Mouse (Mus musculus) mouse embryonic stem cell (cell line): ENCODE measurements around the gene Gm37240.

ENCODE experiments used
- in situ Hi-C, 2 experiments: fragments of 300-500 bp; cut with MboI; formaldehyde crosslinking; loops; 1 replicate in 1 of 2; 3 replicates in 1 of 2; pipeline ENCODE4 v1.14.3; 2019 to 2020; ENCODE audit warnings: low sequenced_read_pairs in 2 of 2, low pct_unique_long_range_greater_than_20kb in 1 of 2, mixed read lengths in 1 of 2; ENCODE audit not compliant: unreplicated experiment in 1 of 2

Gene Gm37240

DNA sequence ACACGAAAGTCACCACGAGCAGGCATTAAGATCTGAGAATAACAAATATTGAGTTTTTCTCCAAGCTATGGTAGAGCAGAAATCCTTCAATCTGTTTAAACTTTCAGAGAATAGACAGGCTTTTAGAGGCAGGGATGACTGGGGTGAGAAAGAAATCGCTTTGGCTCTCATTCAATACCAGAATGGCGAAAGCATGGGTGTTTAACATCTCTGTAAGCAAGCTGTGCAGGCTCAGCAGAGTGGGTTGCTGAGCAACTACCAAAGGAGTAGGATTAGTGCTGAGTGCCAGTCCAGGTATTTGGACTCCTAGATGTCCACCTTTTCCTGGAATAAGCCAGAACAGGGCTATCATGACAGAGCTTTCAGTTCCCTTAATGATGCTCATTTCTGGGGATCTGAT is 753.8 kb downstream of the Gm37240 start:
- in situ Hi-C loops = no loop called here

DNA sequence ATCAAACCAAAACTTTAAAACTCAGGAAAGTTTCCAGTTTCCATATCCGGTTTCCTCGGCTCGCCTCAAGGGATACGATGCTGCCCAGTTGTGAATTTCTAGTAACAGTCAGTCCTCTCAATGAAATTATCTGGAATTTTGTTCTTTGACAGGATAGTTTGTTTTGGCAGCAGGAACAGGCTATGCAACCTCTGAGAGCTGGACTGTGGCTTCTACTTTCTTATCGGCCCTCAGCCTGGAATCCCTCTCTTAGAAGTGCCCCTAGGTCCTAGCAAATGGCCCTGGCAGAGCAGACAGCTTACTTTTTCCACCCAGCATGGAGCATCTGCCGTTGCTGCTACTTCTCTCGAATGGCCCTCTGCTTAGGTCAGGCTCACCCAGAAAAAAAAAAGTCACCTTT is 755.4 kb downstream of the Gm37240 start:
- in situ Hi-C loops = no loop called here

DNA sequence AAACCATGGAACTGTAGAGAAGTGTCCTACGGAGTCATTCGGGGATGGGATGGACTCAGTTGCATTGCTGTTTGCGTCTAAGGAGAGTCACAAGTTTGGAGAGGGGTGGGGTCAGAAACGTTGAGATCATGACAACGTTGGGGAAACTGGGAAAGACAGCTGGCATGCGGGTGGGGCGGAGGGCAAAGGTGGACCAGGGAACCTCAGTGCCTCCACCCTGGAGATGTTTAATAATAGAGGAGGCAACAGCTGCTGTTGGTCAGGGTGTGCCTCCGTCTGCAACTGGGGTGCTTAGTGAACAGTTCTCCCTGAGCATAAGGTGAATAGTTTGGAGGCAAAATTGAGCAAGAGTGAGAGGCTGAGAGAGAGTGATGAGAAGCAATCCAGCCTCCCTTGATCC is 758.8 kb downstream of the Gm37240 start:
- in situ Hi-C loops = no loop called here

DNA sequence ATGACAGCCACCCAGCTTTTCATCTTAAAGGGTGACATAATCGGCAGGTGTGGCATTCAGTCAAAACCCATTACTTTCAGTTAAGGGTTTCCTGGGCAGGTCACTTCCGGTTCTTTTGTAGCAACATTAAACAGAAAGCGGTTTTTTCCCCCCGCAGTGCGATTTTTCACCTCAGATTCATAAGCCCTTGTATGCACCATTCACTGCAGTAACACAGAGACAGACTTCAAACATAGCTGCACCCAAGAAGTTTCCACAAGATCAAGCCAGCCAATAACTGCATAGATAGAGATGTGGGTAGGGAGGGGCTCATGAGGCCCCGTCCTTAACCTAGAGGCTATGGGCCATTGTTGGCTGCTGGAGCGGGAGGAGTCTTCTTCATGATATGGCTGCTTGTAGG is 760.3 kb downstream of the Gm37240 start:
- in situ Hi-C loops = no loop called here

DNA sequence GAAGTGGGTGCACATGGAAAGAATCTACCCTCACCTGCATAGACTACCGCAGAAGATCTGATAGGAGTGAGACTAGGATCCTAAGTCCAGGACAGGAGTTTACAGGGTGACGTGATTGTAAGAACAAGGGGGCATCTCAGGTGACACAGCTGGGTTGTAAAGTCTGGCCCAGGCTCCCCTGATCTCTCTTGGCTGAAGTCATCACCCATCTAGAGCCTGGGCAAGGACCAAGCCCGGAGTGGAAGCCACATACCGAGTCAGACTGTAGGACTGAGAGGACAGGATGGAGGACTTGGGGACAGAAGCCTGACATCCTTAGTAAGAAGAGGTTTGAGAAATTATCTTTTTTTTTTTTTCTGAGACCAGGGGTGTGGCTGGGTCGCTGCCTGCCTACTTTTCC is 761.8 kb downstream of the Gm37240 start:
- in situ Hi-C loops = no loop called here

DNA sequence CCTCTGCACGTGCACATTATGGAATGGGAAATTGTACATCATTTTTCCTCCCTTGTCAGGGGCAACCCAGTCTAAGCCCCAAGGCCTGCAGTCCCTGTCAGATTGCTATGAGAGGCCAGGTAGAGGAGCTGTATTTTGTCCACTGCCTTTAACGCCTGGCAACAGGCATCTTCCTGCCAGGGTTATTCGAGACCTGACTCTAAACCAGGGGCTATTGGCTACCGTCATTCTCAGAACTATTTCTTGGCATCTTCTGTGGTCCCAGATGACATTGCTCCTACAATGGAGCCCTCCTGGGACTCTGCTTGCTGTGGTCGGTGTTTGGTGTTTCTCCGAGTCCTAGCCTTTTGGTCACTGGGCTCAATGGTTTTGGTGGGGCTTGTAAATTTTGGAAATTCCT is 762.4 kb downstream of the Gm37240 start:
- in situ Hi-C loops = no loop called here

DNA sequence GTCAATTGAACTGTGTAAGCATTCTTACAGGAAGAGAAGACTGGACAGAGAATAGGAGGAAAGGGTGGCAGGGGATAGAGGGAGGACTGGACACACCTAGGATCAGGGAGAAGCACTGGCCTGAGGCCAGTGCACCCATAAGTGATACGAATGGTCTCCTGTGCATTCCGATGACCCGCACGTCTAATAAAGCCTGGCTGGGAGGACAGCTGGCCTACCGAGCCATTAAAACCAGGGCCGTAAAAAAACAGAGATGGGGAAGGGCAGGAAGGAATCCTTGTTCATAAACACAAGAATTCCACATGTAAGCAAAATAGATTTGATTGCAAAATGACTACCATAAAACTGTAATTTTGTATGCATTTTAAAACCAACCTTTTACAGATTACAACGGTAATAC is 762.9 kb downstream of the Gm37240 start:
- in situ Hi-C loops = no loop called here

DNA sequence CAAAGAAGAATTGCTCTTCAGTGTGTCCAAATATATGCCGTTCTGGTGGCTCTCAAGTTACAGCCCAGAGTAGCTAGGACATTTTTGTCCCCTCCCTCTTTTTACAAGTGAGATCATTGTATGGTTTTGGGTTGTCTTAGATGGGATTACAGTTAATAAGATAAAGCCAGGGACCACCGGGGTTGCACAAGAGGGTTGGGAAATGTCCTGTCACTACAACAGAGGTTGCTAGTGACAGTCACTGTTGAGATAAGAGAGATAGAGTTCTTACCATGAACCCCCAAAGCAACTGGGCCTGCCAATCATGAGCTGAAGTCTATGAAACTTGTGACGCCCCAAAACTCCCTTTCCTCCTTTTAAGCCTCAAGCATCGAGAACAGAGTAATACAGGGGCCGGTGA is 769.6 kb downstream of the Gm37240 start:
- in situ Hi-C loops = no loop called here

DNA sequence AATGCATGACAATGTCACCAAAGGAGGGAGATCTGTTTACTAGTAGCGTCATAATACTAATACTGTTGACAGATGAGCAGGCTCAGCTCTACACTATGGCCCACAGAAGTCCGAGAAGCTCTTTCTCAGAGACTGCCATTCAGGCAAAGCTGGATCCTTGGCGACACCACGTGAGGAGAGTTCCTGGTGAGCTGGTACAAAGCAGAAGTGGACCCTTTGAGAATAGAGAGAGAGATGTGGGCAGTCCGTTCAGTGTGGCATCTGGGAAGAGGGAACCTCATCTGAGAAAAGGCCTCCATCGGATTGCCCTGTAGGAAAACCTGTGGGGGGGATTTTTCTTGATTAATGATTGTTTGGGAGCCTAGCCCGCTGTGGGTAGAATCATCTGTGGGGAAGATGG is 770.3 kb downstream of the Gm37240 start:
- in situ Hi-C loops = no loop called here

DNA sequence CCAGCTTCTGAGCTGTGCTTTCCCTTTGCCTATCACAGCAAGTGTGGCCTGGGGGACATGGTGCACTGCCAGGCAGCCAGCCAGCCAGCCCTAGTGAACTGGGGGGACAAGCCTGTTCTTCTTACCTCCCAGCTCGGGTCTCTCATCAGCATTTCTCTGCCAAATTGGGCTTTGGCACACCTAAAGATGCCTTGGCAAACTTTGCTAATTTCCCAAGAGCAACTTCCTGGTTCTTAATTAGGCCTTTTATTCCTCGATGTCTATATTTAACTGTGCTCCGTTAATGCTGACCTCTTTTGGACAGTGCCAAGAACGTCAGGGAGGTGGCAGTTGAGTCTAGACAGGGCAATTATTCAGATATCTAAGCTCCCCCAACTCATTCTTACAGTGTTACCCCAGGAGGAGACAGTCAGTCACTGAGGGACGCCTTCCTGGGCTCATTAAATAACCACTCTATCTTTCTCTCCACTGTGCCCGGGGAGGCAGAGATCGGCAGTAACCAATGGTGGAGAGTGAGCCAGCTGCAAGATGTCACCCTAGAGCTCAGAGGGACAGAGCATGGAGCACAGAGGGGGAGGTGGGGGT is 771.3 kb downstream of the Gm37240 start:
- in situ Hi-C loops = no loop called here

DNA sequence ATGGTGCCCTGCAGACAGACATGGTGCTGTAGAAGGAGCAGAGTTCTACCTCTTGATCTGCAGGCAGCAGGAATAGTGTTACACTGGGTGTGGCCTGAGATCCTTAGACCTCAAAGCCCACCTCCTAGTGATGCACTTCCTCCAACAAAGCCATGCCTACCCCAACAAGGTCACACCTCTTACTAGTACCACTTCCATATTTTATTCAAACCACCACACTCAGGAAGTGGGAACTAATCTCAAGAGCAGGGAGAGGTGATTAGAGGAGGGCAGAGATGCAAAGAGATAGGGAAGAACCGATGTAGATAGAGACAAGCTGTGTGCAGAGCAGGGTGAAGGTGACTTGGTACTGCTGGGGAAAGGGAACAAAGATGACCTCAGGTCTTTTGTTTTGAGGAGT is 773.8 kb downstream of the Gm37240 start:
- in situ Hi-C loops = no loop called here

DNA sequence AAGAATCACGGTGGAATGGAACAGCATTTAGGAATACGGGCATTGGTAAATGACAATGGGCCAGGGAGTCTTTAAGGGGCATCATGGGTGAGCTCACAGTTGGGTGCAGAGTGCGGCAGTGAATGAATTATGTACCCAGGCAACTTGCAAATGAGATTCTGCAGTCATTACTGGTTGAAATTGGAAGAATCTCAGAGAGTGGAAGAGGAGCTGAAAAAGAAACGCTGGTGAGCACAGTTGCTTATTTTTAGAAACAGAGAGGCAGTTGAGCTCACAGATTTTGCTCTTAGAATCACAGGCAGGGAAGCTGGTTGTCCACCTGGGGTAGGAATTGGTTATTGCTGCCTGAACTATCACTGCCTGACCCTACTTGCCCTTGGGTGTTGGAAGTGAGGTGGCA is 776.6 kb downstream of the Gm37240 start:
- in situ Hi-C loops = no loop called here

DNA sequence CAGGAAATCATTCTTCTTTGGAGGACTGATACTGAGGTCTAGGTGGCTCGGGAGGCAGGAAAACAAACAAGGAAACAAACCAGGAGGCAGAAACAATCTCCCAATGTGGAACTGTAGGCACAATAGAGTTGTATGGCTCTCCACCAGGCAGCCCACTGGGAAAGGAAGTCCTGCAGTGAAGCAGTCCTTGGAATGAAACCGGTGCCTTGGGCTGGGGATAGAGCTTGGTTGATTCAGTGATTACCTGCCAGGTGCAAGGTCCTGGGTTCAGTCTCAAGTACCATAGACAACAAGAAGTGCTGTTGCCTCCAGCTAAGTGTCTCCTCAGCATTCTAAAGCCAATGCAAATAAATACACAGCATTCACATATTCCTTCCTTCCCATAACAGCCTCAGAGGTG is 778.1 kb downstream of the Gm37240 start:
- in situ Hi-C loops = no loop called here

DNA sequence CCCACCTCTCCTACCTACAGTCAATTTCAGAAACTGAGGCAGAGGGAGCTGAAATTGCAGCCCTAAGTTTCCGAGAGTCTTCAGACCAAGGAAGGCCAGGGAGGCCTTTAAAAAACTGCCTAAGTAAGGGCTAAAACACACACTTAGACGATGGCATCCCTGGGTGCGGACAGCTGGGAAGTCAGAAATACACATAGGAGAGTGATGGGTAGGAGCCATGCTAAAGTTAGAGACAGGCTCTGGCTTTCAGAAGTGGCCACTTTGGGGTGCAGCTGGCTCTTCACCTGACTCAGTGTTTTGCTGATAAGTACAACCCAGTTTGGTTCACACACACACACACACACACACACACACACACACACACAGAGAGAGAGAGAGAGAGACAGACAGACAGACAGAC is 778.9 kb downstream of the Gm37240 start:
- in situ Hi-C loops = no loop called here

DNA sequence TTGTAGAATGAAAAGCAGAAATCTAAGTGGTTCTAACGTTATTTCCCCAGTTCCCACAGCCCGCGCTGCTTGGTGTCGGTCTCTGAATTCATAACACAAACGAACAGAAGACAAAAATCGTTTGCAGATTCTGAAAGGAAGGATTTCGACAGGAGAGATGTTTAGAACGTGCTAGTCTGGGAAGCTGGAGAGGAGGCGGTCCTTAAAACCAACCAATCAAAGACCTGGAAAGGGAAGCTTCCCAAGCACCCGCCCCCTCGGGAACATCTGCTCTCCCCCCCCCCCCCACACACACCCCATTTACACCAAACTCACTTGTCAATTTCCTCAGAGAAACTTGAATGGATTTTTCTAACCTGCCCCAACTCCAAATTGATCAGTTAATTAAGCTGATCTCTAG is 780.4 kb downstream of the Gm37240 start:
- in situ Hi-C loops = no loop called here

DNA sequence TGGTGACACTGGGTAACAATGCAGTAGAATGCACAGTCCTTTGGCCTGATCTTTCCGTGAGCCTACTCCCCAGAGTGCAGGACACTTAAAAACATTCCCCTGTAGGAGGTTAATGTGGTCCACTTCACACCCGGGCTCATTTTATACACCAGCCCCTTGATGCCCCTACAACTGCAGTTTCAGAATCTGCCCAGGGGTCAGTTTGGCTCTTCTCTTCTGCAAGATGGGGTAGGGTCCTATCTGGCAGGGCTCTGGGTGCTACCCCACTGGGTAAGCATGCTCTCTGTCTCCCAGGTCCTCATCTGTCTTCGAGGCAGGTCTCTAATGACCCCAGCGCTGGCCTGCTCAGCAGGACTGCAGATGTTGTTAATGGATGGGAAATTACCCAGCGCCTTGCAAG is 783.0 kb downstream of the Gm37240 start:
- in situ Hi-C loops = no loop called here

DNA sequence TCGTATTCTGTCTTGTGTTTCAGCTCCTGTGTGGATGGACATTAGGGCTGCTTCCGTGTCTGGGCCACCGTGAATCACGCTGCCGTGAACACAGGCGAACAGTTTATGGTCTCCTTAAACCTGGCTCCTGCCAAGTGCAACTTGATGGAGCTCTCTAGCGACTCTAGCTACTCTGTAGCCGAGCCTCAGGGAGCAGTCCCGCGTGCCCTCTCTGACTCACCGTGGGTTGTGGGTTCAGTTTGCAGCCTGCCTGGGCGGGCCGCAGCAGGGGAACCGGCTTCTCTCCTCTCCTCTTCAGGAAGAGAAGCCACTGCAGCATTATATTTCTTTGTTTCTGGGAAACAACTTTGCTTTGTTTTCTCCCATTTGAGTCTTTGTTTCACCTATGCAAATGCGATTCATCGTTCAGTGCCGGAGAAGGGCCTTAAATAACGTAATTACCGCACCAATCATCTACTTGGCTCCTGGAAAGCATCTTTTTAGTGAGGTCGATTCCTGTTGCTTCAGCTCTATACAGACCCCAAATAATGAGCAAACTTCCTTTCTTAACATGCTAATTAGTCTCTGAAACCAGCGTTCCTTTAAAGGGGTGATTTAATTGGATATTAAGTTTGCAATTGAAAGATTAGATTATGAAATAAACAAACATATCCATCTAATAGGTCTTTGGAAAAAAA is 806.3 kb downstream of the Gm37240 start:
- in situ Hi-C loops = no loop called here

DNA sequence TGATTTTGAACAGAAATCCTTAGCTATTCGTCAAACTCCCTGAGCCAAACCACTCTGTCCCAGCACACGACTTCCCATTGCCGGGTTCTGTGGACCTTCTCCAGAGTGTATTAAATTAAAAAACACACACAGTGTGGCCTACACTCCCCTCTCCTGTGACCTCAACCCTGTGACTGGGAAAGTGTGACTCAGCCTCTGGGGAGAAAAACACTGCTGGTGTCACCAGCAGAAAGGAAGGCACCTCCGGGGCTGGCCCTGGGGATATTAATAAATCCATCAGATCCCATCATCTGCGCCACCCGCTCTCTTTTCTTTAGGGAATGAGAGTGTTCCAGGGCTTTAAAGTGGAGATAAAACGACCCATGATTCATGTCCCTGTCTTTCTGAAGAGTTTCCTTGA is 823.2 kb downstream of the Gm37240 start:
- in situ Hi-C loops = no loop called here

DNA sequence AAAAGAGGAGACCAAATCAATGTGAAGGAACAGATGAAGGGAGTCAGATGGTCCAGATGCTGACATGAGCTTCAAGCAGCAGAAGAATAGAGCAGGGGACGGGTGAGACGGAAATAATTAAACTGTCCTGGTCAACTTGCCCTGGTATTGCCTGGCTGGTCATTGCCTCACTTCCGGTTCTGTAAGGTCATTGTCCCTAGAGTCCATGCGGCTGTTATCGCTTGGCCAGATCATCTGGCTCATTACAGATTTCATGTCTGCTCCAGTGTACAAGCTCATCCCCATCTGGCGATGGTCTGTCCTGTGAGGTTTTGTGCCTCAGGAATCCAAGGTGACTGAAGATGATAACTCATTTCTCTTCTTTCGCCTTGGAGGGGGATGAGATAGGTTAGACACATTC is 827.2 kb downstream of the Gm37240 start:
- in situ Hi-C loops = no loop called here

DNA sequence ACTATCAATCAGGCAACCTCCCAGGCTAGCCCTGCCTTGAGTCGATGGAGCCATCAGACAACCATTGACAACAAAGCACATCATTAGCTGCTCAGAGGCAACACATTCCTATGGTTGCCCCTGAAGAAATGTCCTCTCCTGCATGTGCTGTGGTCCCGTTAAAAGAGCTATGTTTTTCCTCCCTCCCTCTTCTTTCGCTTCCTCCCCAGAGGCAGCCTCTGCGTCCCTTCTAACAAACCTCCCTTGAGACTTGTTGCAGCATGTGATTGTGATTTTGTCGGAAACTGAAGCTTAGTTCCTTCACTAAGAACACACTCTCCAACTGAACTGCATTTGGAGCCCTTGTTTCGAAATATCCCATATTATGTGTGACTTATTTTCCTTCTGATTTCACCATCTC is 830.1 kb downstream of the Gm37240 start:
- in situ Hi-C loops = no loop called here

DNA sequence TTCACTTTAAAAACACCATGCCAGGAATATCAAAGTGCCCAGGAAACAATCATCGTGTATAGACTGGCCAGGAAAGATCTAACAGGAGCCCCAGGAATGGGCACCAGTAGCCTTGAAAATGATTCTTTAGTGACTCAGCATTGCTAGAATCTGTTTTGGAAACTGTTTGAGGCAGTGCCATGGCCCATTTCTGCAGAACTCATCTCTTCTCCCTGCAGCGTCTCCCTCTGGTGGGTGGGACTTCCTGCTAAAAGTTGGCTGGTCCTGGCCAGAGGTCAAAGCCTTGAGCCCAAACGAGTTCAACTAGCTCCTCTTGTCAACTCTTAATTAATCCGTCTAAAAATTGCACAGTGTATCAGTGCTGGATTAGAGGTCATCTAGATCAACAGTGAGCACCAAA is 833.8 kb downstream of the Gm37240 start:
- in situ Hi-C loops = no loop called here
